Mouse (Mus musculus) CD8-positive naive resting alpha-beta T cell, adult 2 months (primary cell): ENCODE measurements around the gene Xcr1.

Experiments used
- DNase-seq, 2 experiments: peaks; one replicate each; pipeline ENCODE4 v3.0.0; 2022; ENCODE audit warnings: low read depth in 2 of 2, low spot score in 2 of 2

The Xcr1 gene

DNA sequence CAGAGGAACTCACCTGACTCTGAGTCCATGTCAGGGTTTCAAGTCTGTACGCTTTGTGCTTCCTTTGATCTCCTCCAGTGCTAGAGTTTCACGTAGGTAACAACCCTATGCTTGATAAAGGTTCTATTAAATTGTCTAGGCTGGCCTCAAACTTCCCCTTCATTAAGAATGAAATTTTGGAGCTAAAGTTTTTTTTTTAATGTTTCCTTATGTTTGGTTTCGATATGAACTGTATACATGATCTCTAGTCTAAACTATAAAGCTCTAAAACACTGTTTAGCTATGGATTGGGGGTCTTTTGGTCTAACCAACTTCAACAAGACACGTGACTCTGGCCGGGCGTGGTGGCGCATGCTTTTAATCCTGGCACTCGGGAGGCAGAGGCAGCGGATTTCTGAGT is at the start of gene Xcr1:
Gene Xcr1, minus strand, starts transcription at position 101 of the 400 bp plus-strand sequence.
- no peak for DNase-seq

DNA sequence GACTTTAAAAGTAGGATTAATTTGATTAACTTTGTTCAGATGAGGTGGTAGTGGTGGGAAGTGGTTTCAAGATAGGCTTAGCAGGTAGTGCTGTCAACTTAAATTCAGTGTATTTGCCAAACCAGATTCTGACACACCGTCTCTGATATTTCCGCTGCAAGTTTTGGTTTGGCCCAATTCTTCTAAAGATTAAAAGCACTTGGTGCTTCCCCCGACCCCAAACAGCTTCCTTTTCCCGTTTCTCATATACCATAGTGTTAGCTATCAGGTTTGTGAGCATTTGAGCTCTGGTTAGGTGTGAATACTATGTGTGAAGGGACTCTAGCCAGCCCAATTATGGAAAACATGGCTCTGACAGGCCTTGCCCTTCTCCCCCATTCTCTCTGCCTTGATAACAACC is 10.2 kb upstream of the Xcr1 start:
- DNase-seq: peak; percentile 56 to 65

DNA sequence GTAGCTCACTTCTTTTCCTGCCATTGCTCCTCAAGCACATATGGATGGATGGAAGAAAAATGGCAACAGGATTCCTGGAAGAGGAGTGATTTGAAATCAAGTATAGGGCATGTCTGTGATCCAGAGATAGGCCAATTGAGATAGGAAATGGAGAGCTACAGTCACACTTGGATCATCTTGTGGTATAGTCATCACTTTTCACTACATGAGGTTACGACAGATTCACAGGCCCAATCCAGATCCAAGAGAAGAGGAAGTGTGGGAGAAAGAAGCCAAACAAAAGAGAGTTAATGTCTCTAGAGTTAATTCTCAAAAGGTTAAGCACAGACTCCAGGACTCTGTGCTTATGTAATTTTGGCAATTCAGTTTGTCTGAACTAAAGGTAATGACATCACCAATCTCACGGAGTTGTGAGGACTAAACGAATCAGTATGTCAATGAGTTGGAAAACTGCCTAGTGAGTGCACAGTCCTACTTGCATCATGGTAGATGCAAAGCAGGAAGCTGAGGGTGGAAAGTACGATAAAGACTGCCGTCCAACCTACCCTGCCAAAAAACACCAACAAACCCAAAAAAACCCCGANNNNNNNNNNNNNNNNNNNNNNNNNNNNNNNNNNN is 7.4 kb upstream of the Xcr1 start:
- DNase-seq: no peak

DNA sequence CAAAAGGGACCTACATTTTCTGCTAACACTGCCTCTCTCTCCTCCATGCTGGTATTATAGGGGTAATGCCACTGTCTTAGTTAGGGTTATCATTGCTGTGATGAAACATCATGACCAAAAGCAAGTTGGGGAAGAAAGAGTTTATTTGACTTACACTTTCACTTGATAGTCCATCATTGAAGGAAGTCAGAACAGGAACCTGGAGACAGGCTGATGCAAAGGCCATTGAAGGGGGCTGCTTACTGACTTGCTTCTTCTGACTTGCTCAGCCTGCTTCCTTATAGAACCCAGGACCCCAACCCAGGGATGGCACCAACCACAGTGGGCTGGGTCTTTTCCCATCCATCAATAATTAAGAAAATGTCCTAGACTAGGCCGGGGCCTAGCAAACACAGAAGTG is 1.8 kb upstream of the Xcr1 start:
- no peak for DNase-seq

DNA sequence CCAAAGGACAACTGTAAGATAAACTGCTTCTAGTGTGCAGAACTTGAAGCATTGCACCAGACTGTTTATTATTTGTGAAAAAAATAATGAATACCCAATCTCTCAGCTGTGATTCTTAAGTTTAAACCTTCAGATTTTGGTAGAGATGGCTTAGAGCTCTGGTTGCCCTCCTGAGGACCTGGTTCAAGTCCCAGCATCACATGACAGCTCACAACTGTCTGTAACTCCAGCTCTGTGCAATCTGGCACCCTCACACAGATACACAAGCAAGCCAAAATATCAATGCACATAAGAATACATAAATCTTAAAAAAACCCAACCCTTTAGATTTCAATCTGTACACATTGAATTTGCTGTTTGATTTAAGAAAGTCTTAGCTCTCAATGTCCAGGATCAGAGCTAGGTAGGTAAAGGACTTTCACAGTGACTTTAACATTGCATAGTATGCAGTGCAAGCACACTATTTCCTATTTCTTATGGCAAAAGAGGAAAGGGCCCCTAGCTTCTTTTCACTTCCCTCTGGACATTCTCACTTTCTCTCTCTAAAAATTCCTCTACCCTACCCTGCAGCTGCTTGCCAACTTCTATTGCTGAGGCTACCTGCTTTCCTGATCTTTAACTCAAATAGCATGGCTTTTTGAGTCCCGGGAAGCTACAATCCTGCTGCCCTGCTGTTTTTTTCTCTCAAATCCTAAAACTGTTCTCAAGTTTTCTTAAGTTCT is 1.2 kb upstream of the Xcr1 start:
- no peak for DNase-seq

DNA sequence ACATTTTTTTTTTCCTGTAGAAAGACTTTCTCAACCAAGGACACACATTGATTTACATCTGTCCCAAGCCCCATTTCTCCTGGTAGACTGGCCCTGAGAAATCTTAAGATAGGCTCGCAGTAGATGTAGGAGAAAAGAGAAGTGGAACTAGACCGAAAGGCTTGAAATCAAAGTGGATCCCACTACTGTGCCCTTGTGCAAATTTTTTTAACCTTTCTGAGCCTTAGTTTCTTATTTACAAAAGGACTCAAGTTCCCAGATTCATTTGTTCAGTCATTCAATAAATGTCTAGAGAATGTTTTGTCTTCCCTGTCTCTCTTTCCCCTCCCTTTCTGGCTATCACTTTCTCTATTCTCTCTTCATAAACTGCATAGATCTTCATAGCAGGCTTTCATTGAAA is 5.0 kb downstream of the Xcr1 start:
- no peak for DNase-seq

DNA sequence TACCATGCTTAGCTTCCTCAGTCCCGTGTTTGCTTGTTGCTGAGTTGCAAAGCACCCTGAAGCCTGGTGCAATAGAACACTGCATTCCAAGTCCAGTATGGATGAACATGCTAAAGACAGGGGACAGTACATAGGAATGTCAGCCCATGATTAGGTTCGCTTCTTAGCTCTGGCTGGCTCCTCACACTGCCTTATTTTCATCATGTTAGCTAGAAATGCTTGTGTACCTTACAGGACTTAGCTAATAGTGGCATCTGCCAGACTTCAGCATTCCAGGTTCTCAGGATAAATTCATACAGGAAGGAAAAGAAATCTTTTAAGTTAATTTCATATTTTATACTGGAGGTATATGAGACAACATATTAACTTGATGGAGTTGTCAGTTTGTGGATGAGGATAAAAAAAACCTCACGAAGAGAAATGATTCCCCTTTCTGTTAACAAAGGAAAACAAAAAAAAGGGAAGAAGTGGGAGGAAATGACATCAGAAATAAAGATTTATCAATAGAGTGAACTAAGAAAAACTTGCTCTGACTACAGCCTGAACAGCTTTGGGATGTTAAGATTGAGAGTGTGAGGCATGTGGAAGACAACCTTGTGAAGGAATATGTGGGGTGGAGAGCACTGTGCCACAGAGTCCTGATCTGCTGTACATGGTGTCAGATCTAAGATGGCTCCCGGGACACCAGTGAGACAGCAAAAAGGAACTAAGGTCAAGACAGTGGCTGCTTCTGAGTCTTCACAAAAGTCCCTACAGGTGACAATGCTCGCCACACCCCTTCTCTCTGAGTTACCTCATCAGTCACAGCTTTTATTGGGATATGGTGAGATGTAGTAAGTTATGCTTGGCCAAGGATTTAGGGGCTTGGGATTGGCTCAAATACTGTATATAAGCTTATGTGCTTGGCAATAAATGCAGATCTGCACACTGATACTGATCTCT is 9.1 kb downstream of the Xcr1 start:
- DNase-seq: no peak

DNA sequence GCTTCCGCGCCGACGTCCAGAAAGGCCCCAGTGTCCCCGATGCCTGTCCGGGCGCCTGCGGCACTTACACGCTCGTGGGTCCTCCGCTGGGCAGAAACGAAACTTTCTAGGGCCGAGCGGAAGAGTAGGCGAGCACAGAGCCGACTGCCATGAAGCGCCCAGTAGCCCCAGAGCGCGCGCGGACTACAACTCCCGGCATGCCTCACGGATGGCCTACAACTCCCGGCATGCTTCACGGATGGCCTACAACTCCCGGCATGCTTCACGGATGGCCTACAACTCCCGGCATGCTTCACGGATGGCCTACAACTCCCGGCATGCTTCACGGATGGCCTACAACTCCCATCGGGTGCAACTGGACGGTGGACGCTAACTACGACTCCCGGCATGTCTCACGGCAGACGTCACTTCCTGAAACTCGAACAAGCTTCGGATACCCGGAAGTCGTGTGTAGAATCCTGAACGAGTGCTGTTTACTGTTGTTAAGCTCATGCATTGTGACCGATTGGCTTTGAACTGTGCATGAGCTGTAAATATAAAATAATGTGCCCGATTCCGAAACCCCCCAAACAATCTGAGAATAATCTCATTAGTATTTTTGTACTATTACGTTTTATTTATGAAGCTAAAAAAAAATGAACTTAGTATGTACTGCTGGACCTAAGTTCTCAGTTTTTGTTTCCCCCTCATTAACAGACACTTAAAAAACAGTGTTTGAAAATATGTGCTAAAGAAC is 9.9 kb downstream of the Xcr1 start, which contains the start of gene Fyco1:
Gene Fyco1, minus strand, starts transcription at position 187 of the 736 bp plus-strand sequence.
- peak; percentile 90 to 93 for DNase-seq

DNA sequence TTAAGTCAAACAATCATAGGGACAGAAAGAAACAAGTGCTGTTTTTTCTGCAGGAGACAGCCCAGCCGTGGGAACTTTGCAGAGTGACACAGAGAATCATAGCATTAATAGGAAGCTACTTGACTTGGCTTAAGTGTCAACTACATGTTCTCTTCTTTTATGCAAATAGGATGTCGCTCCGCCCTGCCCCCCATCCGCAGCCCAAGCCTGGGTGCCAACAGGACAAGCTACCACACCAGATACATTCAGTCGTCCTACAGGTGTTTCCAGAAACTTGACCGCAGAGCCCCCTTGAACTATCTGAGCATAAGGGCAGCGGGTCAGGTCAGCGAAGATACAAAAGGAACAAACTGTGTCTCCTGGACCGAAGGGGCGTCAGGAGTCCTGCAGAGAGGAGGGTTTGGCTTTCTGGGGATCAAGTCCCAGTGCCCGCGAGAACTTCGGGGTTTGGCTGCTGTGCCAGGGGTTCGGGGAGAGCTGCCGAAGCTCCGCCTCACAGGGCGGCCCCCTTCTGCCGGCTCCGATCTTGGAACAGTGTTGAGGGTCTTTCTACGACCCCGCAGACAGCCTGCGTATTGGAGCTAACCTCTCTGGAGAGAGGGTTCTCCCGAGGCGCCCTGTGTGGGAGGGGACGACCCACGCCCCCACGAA is 10.6 kb downstream of the Xcr1 start:
- DNase-seq: peak; percentile 48 to 67

DNA sequence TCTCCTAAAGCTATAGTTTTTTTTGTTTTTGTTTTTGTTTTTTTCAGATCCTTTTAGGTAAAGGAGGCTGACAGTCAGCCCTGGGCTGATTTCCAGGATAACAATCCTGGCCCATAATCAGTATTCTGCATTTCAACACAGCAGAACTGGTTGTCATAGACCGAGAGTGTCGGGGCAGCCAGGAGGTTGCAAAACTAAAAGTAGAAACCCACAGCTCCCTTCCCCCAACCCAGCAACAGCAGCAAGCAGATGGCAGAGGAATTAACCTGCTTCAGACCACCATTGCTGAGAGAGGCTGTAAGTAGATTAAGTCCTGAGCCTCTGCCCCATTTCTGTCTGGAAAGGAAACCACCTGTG is 11.1 kb downstream of the Xcr1 start:
- peak in 1 of 2 experiments; percentile 30 for DNase-seq

DNA sequence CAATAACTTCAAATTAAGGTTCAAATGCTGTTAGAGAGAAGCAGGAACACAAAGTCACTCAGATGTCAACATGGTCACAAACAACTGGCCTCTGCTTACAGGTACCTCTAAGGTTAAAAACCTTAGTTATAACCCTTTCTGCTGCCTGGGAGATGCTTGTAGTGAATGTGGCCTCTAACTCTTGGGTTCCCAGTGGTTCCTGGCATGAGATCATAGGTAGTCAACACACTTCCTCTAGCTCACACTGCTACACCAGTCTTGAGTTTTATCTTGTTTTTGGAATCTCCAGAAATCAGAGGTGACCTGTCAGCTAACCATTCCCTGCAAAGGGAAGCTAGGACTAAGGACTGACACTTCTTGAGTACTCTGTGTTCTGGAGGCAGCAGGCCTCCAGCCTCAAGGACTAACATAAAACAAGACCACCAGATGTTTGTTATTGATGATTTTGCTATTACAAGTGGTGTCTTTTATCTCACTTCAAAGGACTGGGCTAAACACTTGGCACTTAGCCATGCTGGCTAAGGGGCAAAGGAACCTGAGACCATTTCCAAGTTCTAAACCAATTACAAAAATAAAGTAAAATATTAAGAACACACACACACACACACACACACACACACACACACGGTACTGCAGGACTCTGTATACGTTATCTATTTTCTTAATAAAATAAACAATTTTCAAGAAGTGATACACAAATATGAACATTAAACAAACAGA is 11.7 kb downstream of the Xcr1 start:
- DNase-seq: peak in 1 of 2 experiments; percentile 17

GRCm38 (mm10) chr9:123846490-123846889 is 15.3 kb downstream of the Xcr1 start:
- DNase-seq: no peak

- peak; percentile 29 to 36 for DNase-seq
These were observed 16.7 kb downstream of the Xcr1 start for GRCm38 (mm10) chr9:123845120-123845519.

- DNase-seq: no peak
These were observed 17.4 kb downstream of the Xcr1 start for GRCm38 (mm10) chr9:123844468-123844867.

DNA sequence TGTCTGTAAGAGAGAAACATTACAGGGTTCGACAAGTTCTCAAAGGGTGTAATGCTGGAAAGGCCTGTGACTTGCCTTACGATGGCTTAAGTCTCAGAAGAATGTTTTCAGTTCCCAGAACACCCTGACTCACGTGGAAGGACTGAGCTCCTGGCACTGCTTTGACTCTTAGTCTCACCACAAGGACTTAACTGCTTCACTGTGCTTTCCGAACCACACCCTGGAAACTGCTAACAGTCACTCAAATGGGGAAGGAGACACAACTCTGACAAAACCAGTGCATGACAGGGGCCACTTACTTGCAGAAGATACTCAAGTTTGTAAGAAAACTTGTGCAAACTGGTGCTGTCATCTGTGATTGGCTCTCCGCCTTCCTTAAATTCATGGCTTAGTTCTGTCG is 21.6 kb downstream of the Xcr1 start:
- no peak for DNase-seq

GRCm38 (mm10) chr9:123835851-123836250 is 26.0 kb downstream of the Xcr1 start:
- no peak for DNase-seq

- DNase-seq: no peak
These were observed 32.9 kb downstream of the Xcr1 start for GRCm38 (mm10) chr9:123828916-123829315.

DNA sequence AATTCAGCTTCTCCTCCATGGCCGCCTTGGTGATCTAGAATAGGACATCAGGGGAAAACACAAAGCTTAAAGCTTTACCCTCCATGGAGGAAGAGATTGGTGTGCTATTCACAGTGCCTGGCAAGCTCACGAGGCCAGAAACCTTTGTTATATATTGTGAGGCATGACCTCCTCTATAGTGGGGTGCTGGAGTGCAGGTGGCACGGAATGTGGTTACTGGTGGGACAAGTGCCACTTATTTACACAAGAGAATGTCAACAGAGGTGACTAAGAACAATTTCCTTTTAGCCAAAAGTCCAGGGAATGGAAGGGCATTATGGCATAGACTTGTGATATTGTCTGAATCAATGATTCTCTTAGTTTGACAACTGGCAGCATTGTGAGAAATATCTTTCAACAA is 35.2 kb downstream of the Xcr1 start:
- no peak for DNase-seq

DNA sequence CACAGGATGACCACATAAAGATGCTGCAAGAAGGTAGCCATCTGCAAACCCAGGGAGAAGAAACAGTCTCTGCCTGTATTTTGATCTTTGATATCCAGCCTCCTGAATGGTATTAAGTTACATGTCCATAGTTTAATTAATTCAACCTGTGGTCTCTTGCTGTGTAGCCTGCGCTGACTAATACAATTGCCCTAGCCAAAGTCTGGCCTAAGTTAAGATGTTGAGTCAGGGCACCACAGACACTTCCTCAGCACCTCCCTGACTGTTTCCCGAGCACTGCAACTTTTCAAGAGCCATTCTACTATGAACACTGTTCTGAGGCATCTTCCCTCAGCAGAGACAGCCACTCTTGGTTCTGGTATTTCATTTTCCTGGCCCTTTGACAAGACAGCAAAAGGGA is 43.2 kb downstream of the Xcr1 start:
- DNase-seq: no peak

DNA sequence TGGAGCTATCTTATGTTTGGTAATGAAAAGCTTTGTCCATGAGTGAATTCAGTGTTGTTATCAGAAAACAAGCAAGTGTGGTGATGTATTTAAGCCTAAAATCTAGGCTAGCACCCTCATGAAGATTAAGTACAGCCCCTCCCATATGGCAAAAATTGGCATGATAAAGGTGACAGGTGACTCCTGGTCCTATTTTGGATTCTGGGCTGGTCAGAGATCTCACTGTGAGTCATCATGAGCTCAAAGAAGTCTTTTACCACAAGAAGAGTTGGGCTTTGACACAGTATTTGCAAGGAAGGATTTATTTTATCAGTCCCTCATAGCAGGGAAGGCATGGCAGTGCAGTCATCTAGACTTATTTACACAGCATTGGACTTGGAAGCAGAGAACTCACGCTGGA is 45.8 kb downstream of the Xcr1 start:
- DNase-seq: no peak
